Mouse (Mus musculus) thymus, postnatal 10 days (tissue): ENCODE results near the gene Pusl1.

Experiments used
- DNase-seq, 2 experiments: peaks; one replicate each; pipeline ENCODE4 v3.0.0; 2021; ENCODE audit warnings: low spot score in 2 of 2

The Pusl1 gene

DNA sequence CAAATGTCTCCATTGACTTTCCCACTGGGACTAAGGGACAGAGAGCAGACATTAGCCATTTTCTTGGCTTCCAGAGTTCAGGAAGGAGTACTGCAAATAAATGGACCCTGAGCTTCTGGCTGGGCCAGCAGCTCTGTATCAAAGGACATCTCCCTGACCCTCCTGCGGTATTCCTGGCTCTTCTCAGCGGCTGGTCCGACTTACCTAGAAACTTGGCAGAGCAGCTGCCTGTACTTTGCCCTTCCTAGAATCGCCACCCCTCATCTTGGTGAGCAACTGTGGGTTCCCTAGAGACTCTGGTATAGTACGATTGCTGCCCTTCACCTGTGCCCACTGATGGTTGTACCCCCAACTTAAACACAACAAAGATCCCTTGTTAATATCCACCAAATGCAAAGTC, 48.4 kb downstream of the Pusl1 start:
- no peak for DNase-seq

- no peak for DNase-seq
These were observed 49.8 kb downstream of the Pusl1 start for GRCm38 (mm10) chr4:155841651-155842270.

DNA sequence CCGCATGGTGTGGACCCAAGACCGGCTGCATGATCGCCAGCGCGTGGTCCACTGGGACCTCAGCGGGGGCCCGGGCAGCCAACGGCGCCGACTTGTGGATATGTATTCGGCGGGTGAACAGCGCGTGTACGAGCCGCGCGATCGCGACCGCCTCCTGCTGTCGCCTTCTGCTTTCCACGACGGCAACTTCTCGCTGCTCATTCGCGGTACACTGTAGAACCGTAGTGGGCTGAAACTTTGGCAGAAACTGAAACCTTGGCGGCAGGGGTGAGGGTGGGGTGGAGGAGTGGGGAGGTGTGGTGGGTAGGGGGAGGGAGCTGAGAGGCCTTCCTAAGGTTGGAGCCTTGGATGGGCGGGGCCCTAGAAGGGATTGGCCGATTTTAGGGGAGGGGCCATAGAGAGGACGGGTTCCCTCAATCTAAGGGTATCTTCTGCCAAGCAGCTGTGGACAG, 50.6 kb downstream of the Pusl1 start:
- DNase-seq = peak; percentile 57 to 66

GRCm38 (mm10) chr4:155840076-155841002, 51.2 kb downstream of the Pusl1 start:
- no peak for DNase-seq

DNA sequence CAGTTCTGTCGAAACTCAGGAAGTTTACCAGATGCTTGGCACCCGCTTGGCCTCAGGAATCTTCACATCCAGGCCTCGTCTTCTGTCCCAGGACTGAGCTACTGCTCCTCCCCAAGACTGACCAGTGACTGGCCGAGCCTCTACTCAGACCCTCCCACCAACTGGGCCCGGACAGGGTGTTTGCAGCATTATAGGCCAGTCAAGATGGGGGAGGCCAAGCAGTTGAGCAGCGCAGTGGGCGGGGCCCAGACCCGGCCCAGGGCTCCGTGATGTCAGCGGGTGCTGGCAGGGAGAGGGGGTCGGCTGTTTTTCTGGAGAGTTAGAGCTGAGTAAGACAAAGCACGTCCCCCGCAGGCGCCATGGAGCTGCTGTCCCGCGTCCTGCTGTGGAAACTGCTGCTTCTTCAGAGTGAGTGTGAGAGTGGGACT, 52.1 kb downstream of the Pusl1 start, which contains the start of gene Mxra8:
Gene Mxra8 (plus strand): TSS at position 198 of the 428 bp plus-strand sequence.
- no peak for DNase-seq

GRCm38 (mm10) chr4:155838187-155839153, 53.1 kb downstream of the Pusl1 start:
- DNase-seq = no peak
